Mouse (Mus musculus) liver, adult 2 months (tissue): Measurements from ENCODE around the gene Cdx2.

ENCODE experiments used
- CTCF ChIP-seq: fragments of 200-500 bp; IDR thresholded peaks from 2 replicates; pipeline ENCODE4 v1.5.1; 2011; ENCODE audit warnings: low read depth, low read length, control low read depth
- POLR2A ChIP-seq: fragments of 200-500 bp; IDR thresholded peaks from 2 replicates; pipeline ENCODE4 v1.6.1; 2011; ENCODE audit warnings: low read length, control low read depth; ENCODE audit not compliant: insufficient read depth; ENCODE audit errors: extremely low read depth

GRCm38 (mm10) chr5:147354985-147355384 is 47.9 kb upstream of the Cdx2 start:
- TF ChIP-seq CTCF, result no peak
- no peak for TF ChIP-seq POLR2A
